Mouse (Mus musculus): ENCODE data around the gene Ptprcap. TPM values are rescaled to one million over a fixed set of nuclear protein-coding genes. Genes with fewer than 3 reads are reported as not detected.

The Ptprcap gene
- total and polyA plus RNA-seq, 3 experiments = 67.9 to 75.7 TPM; not detected in 1

DNA sequence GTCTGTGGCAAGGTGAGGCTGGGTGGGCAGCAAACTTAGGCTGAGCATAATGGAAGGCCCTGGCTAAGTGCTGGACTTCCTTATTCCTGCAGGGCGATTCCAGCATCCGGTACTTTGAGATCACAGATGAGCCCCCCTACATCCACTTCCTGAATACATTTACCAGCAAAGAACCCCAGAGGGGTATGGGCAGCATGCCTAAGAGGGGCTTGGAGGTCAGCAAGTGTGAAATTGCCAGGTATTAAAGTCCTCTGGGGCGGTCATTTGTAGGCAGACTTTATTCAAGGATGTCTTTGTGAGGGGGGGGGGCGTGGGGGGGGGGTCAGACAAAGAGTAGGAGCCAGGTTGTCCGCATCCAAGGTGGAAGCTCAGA, 1.9 kb upstream of the Ptprcap start:
- Histone ChIP-seq H3K9me3 (replicated peaks; ENCODE audit: insufficient read depth, low read length) (no peaks in the 10 kb centered on the region), H3K36me3 (ENCODE audit: control insufficient read depth in 1 of 2, insufficient read depth in 2 of 2, low read length in 2 of 2) (peaks cover 1 to 5% of the 10 kb centered on the region in 2 experiments; a peak in 2 of 4 replicates), H3K79me2 (ENCODE audit: control insufficient read depth, insufficient read depth, low read length, poor library complexity) (peaks cover 15% of the 10 kb centered on the region), H3K4me3 (ENCODE audit: control insufficient read depth in 1 of 2, insufficient read depth in 1 of 2, low read depth in 2 of 2, low read length in 2 of 2) (no peak overlapping the region), H3K27me3 (ENCODE audit: control insufficient read depth in 1 of 2, insufficient read depth in 2 of 2, low read length in 2 of 2) (no peaks in the 10 kb centered on the region), H3K9ac (ENCODE audit: control insufficient read depth, low read depth, low read length, poor library complexity, severe bottlenecking) (no peak overlapping the region), H3K27ac (ENCODE audit: control insufficient read depth, low read depth, low read length) (no peak overlapping the region), H3K4me1 (ENCODE audit: control insufficient read depth in 1 of 2, insufficient read depth in 2 of 2, low read length in 2 of 2) (peaks cover 9 to 22% of the 10 kb centered on the region in 2 experiments; a peak in 3 of 4 replicates)
- TF ChIP-seq NELFE (IDR thresholded peaks at IDR 0.05; ENCODE audit: low read depth, low read length) (no peak), GABPA (IDR thresholded peaks at IDR 0.05; ENCODE audit: low read depth, low read length) (no peak), NRF1 (IDR thresholded peaks at IDR 0.05; ENCODE audit: insufficient read depth, low read depth, low read length, poor library complexity, severe bottlenecking) (no peak), CTCF (IDR thresholded peaks at IDR 0.05 in 2 of 3, conservative IDR thresholded peaks at IDR 0.05 in 1 of 3; ENCODE audit: control insufficient read depth in 1 of 3, insufficient read depth in 1 of 3, low read depth in 2 of 3, low read length in 3 of 3, poor library complexity in 1 of 3, severe bottlenecking in 1 of 3) (no peak), MAFK (IDR thresholded peaks at IDR 0.05; ENCODE audit: borderline replicate concordance, low read depth, low read length) (no peak), E2F4 (IDR thresholded peaks at IDR 0.05; ENCODE audit: borderline replicate concordance, low read depth, low read length) (no peak)
- DNase-seq (ENCODE audit: low read depth, low spot score) = no peak

DNA sequence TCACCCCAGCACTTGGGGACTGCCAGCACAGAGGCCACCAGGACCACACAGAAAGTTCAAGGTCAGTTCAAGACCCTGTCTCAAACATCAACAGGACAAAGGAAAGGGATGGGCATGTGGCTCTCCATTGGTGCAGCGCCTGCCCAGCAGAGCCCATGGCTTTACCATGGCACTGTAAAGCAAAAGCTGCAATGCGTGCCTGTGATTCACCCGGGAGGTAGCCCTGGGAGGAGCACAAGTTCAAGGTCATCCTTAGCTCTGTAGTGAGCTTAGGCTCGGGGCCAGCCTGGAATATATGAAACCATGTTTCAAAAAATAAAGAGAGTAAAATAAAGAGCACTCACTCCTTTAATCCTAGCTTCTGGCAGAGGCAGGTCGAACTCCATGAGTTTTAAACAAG, 1.5 kb upstream of the Ptprcap start:
- peaks cover 1 to 5% of the 10 kb centered on the region in 2 experiments; a peak in 2 of 4 replicates for H3K36me3 ChIP-seq (ENCODE audit: control insufficient read depth in 1 of 2, insufficient read depth in 2 of 2, low read length in 2 of 2)
- TF ChIP-seq ZC3H11A (IDR thresholded peaks at IDR 0.05; ENCODE audit: low read depth, low read length) (no peak), USF1 (IDR thresholded peaks at IDR 0.05; ENCODE audit: low read depth, low read length) (no peak), GATA1 (IDR thresholded peaks at IDR 0.05; ENCODE audit: low read depth, low read length) (no peak), ZKSCAN1 (IDR thresholded peaks at IDR 0.05; ENCODE audit: low read depth, low read length) (no peak), CTCF (IDR thresholded peaks at IDR 0.05 in 2 of 3, conservative IDR thresholded peaks at IDR 0.05 in 1 of 3; ENCODE audit: control insufficient read depth in 1 of 3, insufficient read depth in 1 of 3, low read depth in 2 of 3, low read length in 3 of 3, poor library complexity in 1 of 3, severe bottlenecking in 1 of 3) (no peak), BHLHE40 (IDR thresholded peaks at IDR 0.05; ENCODE audit: borderline replicate concordance, low read depth, low read length) (no peak), MAFK (IDR thresholded peaks at IDR 0.05; ENCODE audit: borderline replicate concordance, low read depth, low read length) (no peak), POLR2A (IDR thresholded peaks at IDR 0.05; ENCODE audit: control insufficient read depth in 1 of 2, insufficient read depth in 1 of 2, low read depth in 1 of 2, low read length in 2 of 2, poor library complexity in 1 of 2) (no peak), E2F4 (IDR thresholded peaks at IDR 0.05; ENCODE audit: borderline replicate concordance, low read depth, low read length) (no peak), HCFC1 (IDR thresholded peaks at IDR 0.05; ENCODE audit: low read depth, low read length) (no peak), MYB (IDR thresholded peaks at IDR 0.05; ENCODE audit: low read depth, low read length) (no peak)

More for the DNA sequence above, 1.5 kb upstream of the Ptprcap start:
- peaks cover 9 to 22% of the 10 kb centered on the region in 2 experiments; a peak in 3 of 4 replicates for H3K4me1 ChIP-seq (ENCODE audit: control insufficient read depth in 1 of 2, insufficient read depth in 2 of 2, low read length in 2 of 2)
- H3K79me2 ChIP-seq (ENCODE audit: control insufficient read depth, insufficient read depth, low read length, poor library complexity) = peaks cover 15% of the 10 kb centered on the region
- H3K9me3 ChIP-seq (replicated peaks; ENCODE audit: insufficient read depth, low read length) = no peaks in the 10 kb centered on the region
- DNase-seq (ENCODE audit: low read depth, low spot score) = no peak
- no peak overlapping the region for H3K4me3 ChIP-seq (ENCODE audit: control insufficient read depth in 1 of 2, insufficient read depth in 1 of 2, low read depth in 2 of 2, low read length in 2 of 2)
- H3K27me3 ChIP-seq (ENCODE audit: control insufficient read depth in 1 of 2, insufficient read depth in 2 of 2, low read length in 2 of 2) = no peaks in the 10 kb centered on the region
- H3K27ac ChIP-seq (ENCODE audit: control insufficient read depth, low read depth, low read length) = no peak overlapping the region
- H3K9ac ChIP-seq (ENCODE audit: control insufficient read depth, low read depth, low read length, poor library complexity, severe bottlenecking) = no peak overlapping the region

Measured in MEL (cell line).